Mouse (Mus musculus): ENCODE measurements around the gene Tec. TPM values are rescaled to one million over a fixed set of nuclear protein-coding genes. Genes with fewer than 3 reads are reported as not detected.
A peak's percentile ranks its signal among the peaks of the same experiment; 100 is the strongest.

Gene Tec
- polyA plus RNA-seq, 1 experiment from 2014 or later, result 9.5 TPM

DNA sequence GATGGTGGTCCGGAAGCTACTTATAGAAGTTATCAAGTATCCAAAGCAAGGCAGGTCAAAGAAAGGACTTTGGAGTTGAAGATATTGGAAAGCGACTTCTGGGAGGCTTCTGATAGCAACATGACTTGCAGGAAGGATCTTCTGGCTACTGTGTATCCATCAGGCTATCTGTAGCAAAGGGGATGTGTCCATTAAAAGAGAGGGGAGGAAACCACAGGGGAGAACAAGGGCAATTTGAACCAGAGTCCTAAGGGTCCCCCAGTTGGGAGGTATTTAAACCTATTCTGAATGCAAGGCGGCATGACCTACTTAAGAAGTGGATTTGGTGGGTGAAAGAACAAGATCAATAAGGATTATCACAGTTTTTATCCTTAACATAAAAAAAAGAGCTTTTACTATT, 43.0 kb upstream of the Tec start:
- H3K27ac ChIP-seq (replicated peaks), result no peak overlapping the region
- TF ChIP-seq EP300 (optimal IDR thresholded peaks at IDR 0.05) (no peak), CTCF (IDR thresholded peaks at IDR 0.05; ENCODE audit: low read depth) (no peak)
- H3K27me3 ChIP-seq (ENCODE audit: control insufficient read depth, insufficient read depth, low read length), result no peaks in the 10 kb centered on the region
- no peaks in the 10 kb centered on the region for H3K9me3 ChIP-seq (ENCODE audit: control insufficient read depth, low read length)
- 88% methylated on average over 3 of the region's 3 CpGs for WGBS
- ATAC-seq (ENCODE audit: low FRiP score, low TSS enrichment) (no peak), DNase-seq (ENCODE audit: low spot score) (no peak)
- no peak overlapping the region for H3K4me3 ChIP-seq (ENCODE audit: low read depth, low read length)
- no peak overlapping the region for H3K9ac ChIP-seq (ENCODE audit: low read length)
- H3K36me3 ChIP-seq (ENCODE audit: control insufficient read depth, insufficient read depth, low read length), result no peaks in the 10 kb centered on the region
- H3K4me1 ChIP-seq (replicated peaks; ENCODE audit: control insufficient read depth, insufficient read depth), result peaks cover 1% of the 10 kb centered on the region; the same call in 1 of the 2 replicates
- H3K4me2 ChIP-seq (replicated peaks; ENCODE audit: low read depth), result no peak overlapping the region

DNA sequence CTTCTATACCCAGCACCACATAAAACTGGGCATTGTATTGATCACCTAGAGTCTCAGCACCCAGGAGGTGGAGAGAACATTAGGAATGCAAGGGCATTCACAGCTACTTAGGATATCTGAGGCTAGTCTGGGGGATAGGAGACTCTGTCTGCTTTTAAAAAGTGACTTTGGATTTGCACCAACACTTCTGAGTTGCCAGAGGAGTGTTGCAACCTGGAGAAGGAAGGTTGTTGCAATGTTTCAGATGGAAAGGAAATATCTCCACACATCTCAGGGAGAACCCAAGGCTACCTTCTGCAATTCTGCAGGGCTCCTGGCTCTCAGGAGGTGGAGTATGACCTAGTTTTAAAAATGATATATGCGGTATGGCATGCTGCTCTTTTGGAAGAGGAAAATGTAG, 42.1 kb upstream of the Tec start:
- Histone ChIP-seq H3K27ac (replicated peaks) (peak overlapping the region; percentile 67), H3K9ac (ENCODE audit: low read length) (no peak overlapping the region), H3K36me3 (ENCODE audit: control insufficient read depth, insufficient read depth, low read length) (no peaks in the 10 kb centered on the region), H3K4me2 (replicated peaks; ENCODE audit: low read depth) (no peak overlapping the region), H3K4me1 (replicated peaks; ENCODE audit: control insufficient read depth, insufficient read depth) (no peaks in the 10 kb centered on the region), H3K27me3 (ENCODE audit: control insufficient read depth, insufficient read depth, low read length) (no peaks in the 10 kb centered on the region), H3K9me3 (ENCODE audit: control insufficient read depth, low read length) (no peaks in the 10 kb centered on the region), H3K4me3 (ENCODE audit: low read depth, low read length) (no peak overlapping the region)
- no peak for TF ChIP-seq EP300 (optimal IDR thresholded peaks at IDR 0.05)
- no peak for TF ChIP-seq CTCF (IDR thresholded peaks at IDR 0.05; ENCODE audit: low read depth)
- 90% methylated on average over 1 of the region's 1 CpGs for WGBS
- DNase-seq (ENCODE audit: low spot score) (no peak), ATAC-seq (ENCODE audit: low FRiP score, low TSS enrichment) (no peak)

DNA sequence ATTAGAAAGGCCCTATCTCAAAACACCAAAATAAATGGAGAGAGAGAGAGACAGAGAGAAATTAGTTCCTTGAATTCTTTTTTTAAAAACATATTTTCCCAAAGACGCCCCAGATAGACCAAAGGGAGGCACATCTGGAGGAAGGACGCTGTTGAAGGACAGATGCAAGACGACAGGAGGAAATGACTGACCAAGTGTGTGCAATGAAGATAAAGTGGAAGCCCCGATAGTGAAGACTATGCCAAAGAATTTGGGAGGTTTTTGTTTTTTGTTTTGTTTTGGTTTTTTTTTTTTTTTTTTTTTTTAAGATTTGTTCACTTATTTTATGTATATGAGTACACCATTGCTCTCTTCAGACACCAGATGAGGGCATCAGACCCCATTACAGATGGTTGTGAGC, 41.1 kb upstream of the Tec start:
- DNase-seq (ENCODE audit: low spot score), result no peak

DNA sequence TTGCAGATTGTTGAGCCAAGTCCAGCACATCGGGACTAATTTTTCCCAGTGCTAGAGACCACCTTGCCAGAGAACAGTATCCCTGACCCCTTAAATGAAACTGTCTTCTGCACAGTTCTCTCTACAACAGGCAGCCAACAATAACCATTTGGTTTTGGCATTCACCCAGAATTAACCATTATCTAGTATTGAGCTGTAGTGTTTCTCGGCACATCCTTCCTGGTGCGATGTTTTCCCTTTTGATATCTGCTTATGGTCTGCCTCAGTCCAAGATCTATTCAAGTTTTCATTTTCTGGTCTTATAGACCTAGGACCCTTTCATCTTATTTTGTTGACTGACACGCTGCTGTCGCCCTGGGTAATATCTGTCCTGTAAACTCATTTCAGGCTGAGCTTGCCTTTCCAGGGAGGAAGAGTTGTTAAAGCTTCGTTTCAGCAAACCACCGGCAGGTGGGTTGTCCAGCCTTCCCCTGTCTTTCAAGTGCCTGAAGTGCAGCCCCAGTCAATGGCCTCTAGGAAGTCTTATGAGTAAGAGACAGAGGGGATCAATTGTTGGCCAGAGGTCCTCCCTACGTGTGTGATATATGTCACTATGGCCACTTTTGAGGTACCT, 40.1 kb upstream of the Tec start:
- ATAC-seq (ENCODE audit: low FRiP score, low TSS enrichment) (no peak), DNase-seq (ENCODE audit: low spot score) (no peak)
- no peak overlapping the region for H3K4me3 ChIP-seq (ENCODE audit: low read depth, low read length)
- no peak overlapping the region for H3K9ac ChIP-seq (ENCODE audit: low read length)
- no peak overlapping the region for H3K27ac ChIP-seq (replicated peaks)
- no peak overlapping the region for H3K4me2 ChIP-seq (replicated peaks; ENCODE audit: low read depth)
- no peaks in the 10 kb centered on the region for H3K36me3 ChIP-seq (ENCODE audit: control insufficient read depth, insufficient read depth, low read length)
- H3K9me3 ChIP-seq (ENCODE audit: control insufficient read depth, low read length), result no peaks in the 10 kb centered on the region
- no peaks in the 10 kb centered on the region for H3K4me1 ChIP-seq (replicated peaks; ENCODE audit: control insufficient read depth, insufficient read depth)
- TF ChIP-seq CTCF (IDR thresholded peaks at IDR 0.05; ENCODE audit: low read depth) (no peak), EP300 (optimal IDR thresholded peaks at IDR 0.05) (no peak)
- 84% methylated on average over 8 of the region's 8 CpGs for WGBS
- H3K27me3 ChIP-seq (ENCODE audit: control insufficient read depth, insufficient read depth, low read length), result no peaks in the 10 kb centered on the region

More for the DNA sequence above, 41.1 kb upstream of the Tec start:
- Histone ChIP-seq H3K4me1 (replicated peaks; ENCODE audit: control insufficient read depth, insufficient read depth) (no peaks in the 10 kb centered on the region), H3K4me2 (replicated peaks; ENCODE audit: low read depth) (no peak overlapping the region), H3K27me3 (ENCODE audit: control insufficient read depth, insufficient read depth, low read length) (no peaks in the 10 kb centered on the region), H3K4me3 (ENCODE audit: low read depth, low read length) (no peak overlapping the region), H3K9ac (ENCODE audit: low read length) (no peak overlapping the region), H3K9me3 (ENCODE audit: control insufficient read depth, low read length) (no peaks in the 10 kb centered on the region), H3K36me3 (ENCODE audit: control insufficient read depth, insufficient read depth, low read length) (no peaks in the 10 kb centered on the region), H3K27ac (replicated peaks) (no peak overlapping the region)
- no peak for TF ChIP-seq CTCF (IDR thresholded peaks at IDR 0.05; ENCODE audit: low read depth)
- no peak for TF ChIP-seq EP300 (optimal IDR thresholded peaks at IDR 0.05)
- no peak for ATAC-seq (ENCODE audit: low FRiP score, low TSS enrichment)
- 76% methylated on average over 4 of the region's 4 CpGs for WGBS

DNA sequence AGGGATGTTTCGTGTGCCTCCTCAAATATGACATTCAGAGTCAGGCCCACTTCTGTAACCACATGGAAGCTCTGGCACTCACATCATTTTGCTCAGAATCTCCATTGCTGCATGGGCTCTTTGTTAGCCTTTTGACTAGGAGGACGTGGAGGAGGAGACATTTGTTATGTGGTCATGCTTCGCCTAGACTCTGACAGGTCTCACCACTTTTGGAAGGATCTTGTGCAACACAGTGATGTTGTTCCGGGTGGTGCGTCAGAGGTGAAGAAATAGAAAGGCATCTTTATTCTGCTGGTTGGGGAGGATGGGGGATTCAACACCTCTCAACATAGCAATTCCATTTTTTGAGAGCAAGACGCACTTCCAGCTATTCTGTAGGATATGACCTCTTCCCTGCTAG, 39.1 kb upstream of the Tec start:
- Histone ChIP-seq H3K36me3 (ENCODE audit: control insufficient read depth, insufficient read depth, low read length) (no peaks in the 10 kb centered on the region), H3K9ac (ENCODE audit: low read length) (no peak overlapping the region), H3K4me1 (replicated peaks; ENCODE audit: control insufficient read depth, insufficient read depth) (no peaks in the 10 kb centered on the region), H3K9me3 (ENCODE audit: control insufficient read depth, low read length) (no peaks in the 10 kb centered on the region), H3K27me3 (ENCODE audit: control insufficient read depth, insufficient read depth, low read length) (no peaks in the 10 kb centered on the region), H3K4me3 (ENCODE audit: low read depth, low read length) (no peak overlapping the region), H3K4me2 (replicated peaks; ENCODE audit: low read depth) (no peak overlapping the region), H3K27ac (replicated peaks) (no peak overlapping the region)
- TF ChIP-seq CTCF (IDR thresholded peaks at IDR 0.05; ENCODE audit: low read depth) (no peak), EP300 (optimal IDR thresholded peaks at IDR 0.05) (no peak)
- DNase-seq (ENCODE audit: low spot score) (no peak), ATAC-seq (ENCODE audit: low FRiP score, low TSS enrichment) (no peak)
- whole genome bisulfite sequencing, result 80% methylated on average over 6 of the region's 6 CpGs

- no peak overlapping the region for H3K9ac ChIP-seq (ENCODE audit: low read length)
- WGBS, result 64% methylated on average over 18 of the region's 18 CpGs
- peak; percentile 85 for ATAC-seq (ENCODE audit: low FRiP score, low TSS enrichment)
Measured at GRCm38 (mm10) chr5:72904903-72905790, 36.9 kb upstream of the Tec start.

More at GRCm38 (mm10) chr5:72904903-72905790, 36.9 kb upstream of the Tec start:
- Histone ChIP-seq H3K36me3 (ENCODE audit: control insufficient read depth, insufficient read depth, low read length) (no peaks in the 10 kb centered on the region), H3K27me3 (ENCODE audit: control insufficient read depth, insufficient read depth, low read length) (no peaks in the 10 kb centered on the region), H3K27ac (replicated peaks) (no peak overlapping the region; the same call in 1 of the 2 replicates), H3K9me3 (ENCODE audit: control insufficient read depth, low read length) (no peaks in the 10 kb centered on the region), H3K4me3 (ENCODE audit: low read depth, low read length) (no peak overlapping the region), H3K4me2 (replicated peaks; ENCODE audit: low read depth) (no peak overlapping the region), H3K4me1 (replicated peaks; ENCODE audit: control insufficient read depth, insufficient read depth) (no peaks in the 10 kb centered on the region)
- TF ChIP-seq EP300 (optimal IDR thresholded peaks at IDR 0.05), result no peak
- TF ChIP-seq CTCF (IDR thresholded peaks at IDR 0.05; ENCODE audit: low read depth), result no peak
- no peak for DNase-seq (ENCODE audit: low spot score)

All from stomach, postnatal 0 days (tissue).